Mouse (Mus musculus) frontal cortex, postnatal 10 days (tissue): ENCODE results near the gene Iqcf3.

Experiments used
- DNase-seq, 2 experiments: peaks; one replicate each; pipeline ENCODE4 v3.0.0; 2022; ENCODE audit warnings: low spot score in 2 of 2, mixed read lengths in 1 of 2

The Iqcf3 gene

GRCm38 (mm10) chr9:106471892-106472291, 89.5 kb downstream of the Iqcf3 start:
- DNase-seq = peak in 1 of 2 experiments; percentile 58

GRCm38 (mm10) chr9:106470991-106471750, 90.3 kb downstream of the Iqcf3 start:
- DNase-seq = peak in 1 of 2 experiments; percentile 7

DNA sequence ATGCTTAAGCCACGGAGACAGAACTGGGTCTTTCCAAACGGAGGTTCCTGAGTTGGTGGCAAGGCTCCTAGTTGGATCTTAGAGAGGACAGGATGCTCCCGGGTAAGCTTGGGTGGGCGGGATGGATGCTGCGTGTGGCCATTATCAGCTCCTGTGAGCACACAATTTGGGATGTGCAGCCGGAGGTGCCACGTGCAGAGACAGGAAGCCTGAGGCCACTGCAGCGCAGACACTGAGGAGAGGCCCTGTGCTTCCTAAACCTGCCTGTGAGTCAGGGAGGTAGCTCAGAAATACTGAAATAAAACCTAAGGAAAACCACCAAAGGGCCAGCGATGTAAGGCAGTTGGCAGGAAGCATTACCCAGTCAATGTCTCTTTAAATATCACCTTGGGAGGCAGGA, 91.7 kb downstream of the Iqcf3 start:
- DNase-seq = no peak

- DNase-seq = no peak
Observed at GRCm38 (mm10) chr9:106469317-106469716, 92.1 kb downstream of the Iqcf3 start.

- no peak for DNase-seq
Observed at GRCm38 (mm10) chr9:106467746-106468145, 93.7 kb downstream of the Iqcf3 start.

GRCm38 (mm10) chr9:106466721-106467120, 94.7 kb downstream of the Iqcf3 start:
- no peak for DNase-seq

GRCm38 (mm10) chr9:106465571-106466200, 95.7 kb downstream of the Iqcf3 start, which contains the start of gene Gpr62:
Gene Gpr62, minus strand, starts transcription at chr9:106465938.
- no peak for DNase-seq

DNA sequence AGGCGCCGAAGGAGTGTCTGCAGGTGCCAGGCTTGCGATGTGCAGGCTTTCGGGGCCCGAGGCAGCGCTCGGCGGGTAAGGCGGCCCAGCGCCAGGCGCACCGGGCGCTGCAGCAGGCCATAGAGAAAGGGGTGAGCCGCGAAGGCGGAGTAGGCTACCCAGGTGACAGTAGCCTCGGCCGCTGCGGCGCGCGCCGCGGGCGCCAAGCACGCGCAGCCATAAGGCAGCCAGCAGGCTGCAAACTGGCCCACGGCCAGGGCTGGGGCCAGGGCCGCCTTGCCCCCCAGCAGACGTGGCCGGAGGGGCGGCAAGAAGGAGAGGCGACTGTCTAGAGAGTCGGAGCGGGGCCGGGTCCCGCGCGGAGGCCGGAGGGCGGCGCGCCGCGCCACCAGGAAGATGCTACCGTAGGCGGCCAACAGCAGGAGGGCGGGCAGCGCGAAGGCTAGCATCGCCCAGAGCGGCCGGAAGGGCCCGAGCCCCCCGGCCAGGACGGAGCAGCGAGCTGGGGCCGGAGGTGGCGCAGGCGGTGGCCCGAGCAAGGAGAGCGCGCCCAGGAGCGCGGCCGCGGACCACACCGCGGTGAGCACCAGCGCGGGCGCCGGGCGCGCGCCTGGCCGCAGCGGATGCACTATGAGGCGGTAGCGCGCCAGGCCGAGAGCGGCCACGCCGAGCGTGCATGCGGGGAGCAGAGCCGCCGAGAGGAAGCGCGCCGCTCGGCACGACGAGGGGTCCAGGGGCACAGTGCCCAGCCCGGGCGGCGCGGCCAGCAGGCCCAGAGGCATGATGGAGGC, 96.5 kb downstream of the Iqcf3 start:
- DNase-seq = peak in 1 of 2 experiments; percentile 75

- DNase-seq = no peak
Observed at GRCm38 (mm10) chr9:106463122-106464063, 98.0 kb downstream of the Iqcf3 start.

DNA sequence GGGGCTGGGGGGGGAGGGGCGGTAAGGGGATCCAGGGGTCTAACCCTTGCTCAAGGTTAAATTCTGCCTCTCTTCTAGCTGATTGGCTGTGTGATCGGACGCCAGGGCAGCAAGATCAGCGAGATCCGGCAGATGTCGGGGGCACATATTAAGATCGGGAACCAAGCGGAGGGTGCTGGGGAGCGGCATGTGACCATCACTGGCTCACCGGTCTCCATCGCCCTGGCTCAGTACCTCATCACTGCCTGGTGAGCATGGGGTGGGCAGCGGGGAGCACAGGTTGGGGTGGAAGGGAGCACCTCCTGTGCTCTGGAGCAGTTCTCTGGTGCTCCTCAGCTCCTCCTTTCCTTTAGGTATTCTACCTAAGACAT, 99.0 kb downstream of the Iqcf3 start:
- DNase-seq = no peak

- no peak for DNase-seq
Observed at GRCm38 (mm10) chr9:106461641-106462429, 99.6 kb downstream of the Iqcf3 start.

- no peak for DNase-seq
Observed at GRCm38 (mm10) chr9:106461026-106461415, 100.4 kb downstream of the Iqcf3 start.

GRCm38 (mm10) chr9:106460401-106461025, 100.9 kb downstream of the Iqcf3 start:
- DNase-seq = no peak

DNA sequence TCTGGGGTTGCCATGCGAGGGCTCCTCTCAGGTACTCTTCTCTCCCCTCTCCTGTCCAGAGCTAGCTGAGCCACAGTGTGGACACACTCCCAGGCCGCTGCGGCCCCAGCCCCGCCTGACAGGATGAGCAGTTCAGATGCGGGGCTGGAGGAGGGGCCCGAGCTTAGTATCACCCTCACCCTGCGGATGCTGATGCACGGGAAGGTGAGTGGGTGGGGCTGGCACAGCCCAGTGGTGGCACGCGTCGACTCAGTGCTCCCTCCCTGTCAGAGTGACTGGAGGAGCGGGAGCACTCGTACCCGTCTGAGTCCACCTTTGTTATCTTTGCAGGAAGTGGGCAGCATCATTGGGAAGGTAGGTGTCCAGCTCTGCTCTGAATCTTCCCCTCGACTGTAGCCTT, 101.5 kb downstream of the Iqcf3 start:
- DNase-seq = no peak

DNA sequence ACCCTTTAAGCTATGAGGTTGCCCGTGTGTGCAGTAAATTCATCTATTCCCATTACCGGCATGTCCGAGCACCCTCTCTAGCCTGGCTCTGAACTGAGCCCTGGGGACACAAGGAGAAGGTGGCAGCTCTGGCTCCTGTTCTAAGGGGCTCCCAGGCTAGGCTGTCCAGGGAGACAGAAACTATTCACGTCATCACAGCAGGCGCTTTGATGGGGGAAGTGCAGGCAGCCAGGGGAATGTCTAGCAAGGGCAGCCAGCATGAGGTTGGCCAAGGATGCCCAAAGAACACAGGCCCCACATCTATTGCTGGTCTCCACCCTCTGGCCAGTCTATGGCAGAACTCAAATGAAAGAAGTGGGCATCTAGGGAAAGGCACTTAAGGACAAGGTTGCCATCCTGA, 103.5 kb downstream of the Iqcf3 start:
- no peak for DNase-seq

GRCm38 (mm10) chr9:106457163-106457559, 104.3 kb downstream of the Iqcf3 start:
- no peak for DNase-seq

DNA sequence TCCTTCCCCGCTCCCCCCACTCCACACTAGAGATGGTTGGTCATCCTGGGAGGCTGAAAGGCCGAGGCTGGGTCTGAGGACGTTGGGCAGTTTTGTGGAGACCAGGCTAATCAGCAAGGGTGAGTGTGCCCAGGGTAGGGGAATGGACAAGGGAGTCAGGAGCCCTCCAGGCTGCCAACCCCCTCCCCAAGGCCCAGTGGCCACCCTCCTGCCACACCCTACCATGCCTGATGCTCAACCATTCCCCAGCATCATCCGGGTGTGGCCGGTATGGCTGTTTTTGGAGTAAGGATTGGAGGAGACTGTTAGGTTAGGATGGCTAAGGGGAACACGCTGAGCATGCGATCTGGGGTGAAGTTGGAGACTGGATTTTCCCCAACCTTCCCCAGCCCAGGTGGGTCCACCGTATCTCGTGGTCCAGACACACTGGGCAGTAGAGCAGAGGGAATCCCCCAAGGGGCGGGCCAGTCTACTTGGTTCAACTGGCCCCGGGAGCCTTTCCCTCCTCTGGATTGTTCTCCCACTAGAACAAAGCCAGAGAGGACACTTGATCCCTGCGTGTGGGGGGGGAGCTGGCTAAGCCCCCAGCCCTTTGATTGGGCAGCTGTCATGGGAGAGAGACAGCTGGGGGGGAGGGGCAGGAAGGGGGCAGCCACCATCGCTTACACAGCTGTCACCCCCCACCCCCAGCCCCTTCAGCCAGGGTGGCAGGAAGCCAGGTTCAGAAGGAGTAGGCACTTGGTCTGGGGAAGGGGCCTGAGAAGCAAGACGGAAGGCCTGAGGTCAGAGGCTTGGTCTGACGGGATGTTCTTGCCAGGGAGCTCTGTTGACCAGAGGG, 104.9 kb downstream of the Iqcf3 start:
- no peak for DNase-seq

GRCm38 (mm10) chr9:106454888-106455681, 106.3 kb downstream of the Iqcf3 start:
- DNase-seq = no peak
